Mouse (Mus musculus): ENCODE data around the gene Gm904.
"Not testable (repeated sequence)": the region's sequence is repeated elsewhere in the genome, so short reads cannot be mapped to it uniquely, and the experiment has no call there.

The Gm904 gene

DNA sequence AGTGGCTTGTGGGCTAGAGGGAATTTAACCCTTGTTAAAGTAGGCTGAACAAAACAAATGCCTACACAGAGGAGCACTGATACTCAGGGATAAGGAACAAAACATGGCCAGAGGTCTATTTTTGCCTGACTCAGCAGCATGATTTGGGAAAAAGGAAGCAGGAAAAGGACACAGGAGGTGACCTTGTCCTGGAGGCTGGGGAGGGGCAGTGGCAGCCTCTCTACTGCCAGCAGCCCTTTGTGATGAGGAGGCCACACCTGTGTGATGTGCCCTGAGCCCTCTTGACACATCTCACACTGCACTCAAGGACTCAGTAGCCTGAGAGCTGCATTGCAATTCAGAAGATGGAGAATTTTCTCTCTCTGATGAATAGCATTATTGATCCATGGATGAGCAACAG, at the start of gene Gm904:
TSS of gene Gm904 (plus strand) at position 301 of the 400 bp plus-strand sequence.
- in situ Hi-C loops (cut with MseI, MboI): not testable (repeated sequence)

DNA sequence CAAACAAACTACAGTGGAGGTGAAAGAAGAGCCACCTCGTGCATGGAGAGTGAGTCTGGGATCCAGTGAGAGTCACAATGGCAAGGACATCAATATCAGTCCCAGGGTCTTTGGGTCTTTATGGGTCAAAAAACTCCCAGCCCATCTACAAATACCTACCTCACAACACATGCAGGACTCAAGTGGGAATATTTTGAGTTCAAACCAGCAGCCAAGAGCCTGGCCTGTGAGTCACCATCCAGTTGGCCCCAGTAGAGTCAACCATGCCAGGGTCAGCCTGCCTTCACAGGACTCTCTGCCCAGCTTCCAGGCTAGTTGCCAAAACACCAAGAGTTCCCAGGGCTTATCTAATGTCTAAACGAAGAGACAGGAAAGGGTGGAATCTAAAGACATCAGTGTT, 5.7 kb downstream of the Gm904 start:
- in situ Hi-C loops (cut with MseI, MboI): not testable (repeated sequence)
